Mouse (Mus musculus) hindbrain, embryonic 11.5 days (tissue): ENCODE measurements at regions not wholly inside any gene's neighbourhood (a gene's known extent, or its start where the extent isn't known, plus 50 kb on each side); places are given as distances from the start of the nearest gene placed in this dataset.

Source experiments
- ATAC-seq: fragments of 200-750 bp; cut with Nextera tagmentation; 2 replicates; pipeline ENCODE4 v1.8.0; 2017; ENCODE audit warnings: mild to moderate bottlenecking, moderate TSS enrichment, moderate library complexity; ENCODE audit not compliant: low FRiP score
- DNase-seq: peaks from one replicate; pipeline ENCODE4 v3.0.0-alpha.2; 2015; ENCODE audit warnings: low spot score
- H3K27ac ChIP-seq: fragments of 300-500 bp; sonication (generic); 2 replicates; pipeline ENCODE4 v1.5.1; 2014; ENCODE audit warnings: mild to moderate bottlenecking, low read depth, low read length
- H3K27me3 ChIP-seq: fragments of 300-500 bp; sonication (generic); 2 replicates; pipeline ENCODE4 v1.6.1; 2014; ENCODE audit warnings: mild to moderate bottlenecking, low read length, moderate library complexity, mixed read lengths; ENCODE audit not compliant: control insufficient read depth, insufficient read depth
- H3K36me3 ChIP-seq: fragments of 300-500 bp; sonication (generic); 2 replicates; pipeline ENCODE4 v1.6.1; 2014; ENCODE audit warnings: mild to moderate bottlenecking, low read length, moderate library complexity, mixed read lengths; ENCODE audit not compliant: control insufficient read depth, insufficient read depth
- H3K4me1 ChIP-seq: fragments of 300-500 bp; sonication (generic); replicated peaks from 2 replicates; pipeline ENCODE4 v1.6.1; 2014; ENCODE audit warnings: low read length, mixed read lengths; ENCODE audit not compliant: control insufficient read depth, insufficient read depth
- H3K4me2 ChIP-seq: fragments of 300-500 bp; sonication (generic); replicated peaks from 2 replicates; pipeline ENCODE4 v1.6.1; 2014; ENCODE audit warnings: mild to moderate bottlenecking, low read depth, low read length
- H3K4me3 ChIP-seq: fragments of 300-500 bp; sonication (generic); 2 replicates; pipeline ENCODE4 v1.5.1; 2014; ENCODE audit warnings: low read depth, low read length
- H3K9ac ChIP-seq: fragments of 300-500 bp; sonication (generic); 2 replicates; pipeline ENCODE4 v1.6.1; 2014; ENCODE audit warnings: low read depth, low read length
- H3K9me3 ChIP-seq: fragments of 300-500 bp; sonication (generic); 2 replicates; pipeline ENCODE4 v1.6.1; 2016; ENCODE audit warnings: low read length; ENCODE audit not compliant: control insufficient read depth
- WGBS: fragments of 180-500 bp; shearing (Covaris S2); extraction: QIAGEN DNeasy Blood & Tissue Kit; methylation state at CpG from one replicate; pipeline ENCODE4 v1.1.7; 2014; 5-methylcytosine and 5-hydroxymethylcytosine counted together

DNA sequence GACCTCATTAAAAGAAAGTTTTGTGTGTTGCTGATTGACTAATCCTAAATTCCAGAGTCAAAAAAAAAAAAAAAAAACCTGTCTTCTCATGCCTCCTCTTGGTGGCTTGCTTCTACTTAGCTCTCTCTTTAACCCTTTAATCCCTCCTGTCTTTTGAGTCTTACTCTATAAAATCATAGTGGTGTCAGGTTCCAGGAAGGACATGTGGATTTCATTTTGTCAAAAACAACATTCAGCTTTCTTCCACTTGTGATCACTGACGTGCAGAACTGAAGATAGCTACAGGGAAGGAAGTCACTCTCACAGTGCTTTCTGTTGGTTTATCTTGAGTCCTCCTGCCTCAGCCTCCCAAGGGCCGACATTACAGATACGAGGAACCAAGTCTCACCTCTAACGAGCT, 132.2 kb downstream of the Lca5 start:
- H3K36me3 ChIP-seq = no peaks in the 10 kb centered on the region
- no peak for ATAC-seq
- no peaks in the 10 kb centered on the region for H3K4me1 ChIP-seq
- no peaks in the 10 kb centered on the region for H3K27me3 ChIP-seq
- H3K4me2 ChIP-seq = no peak overlapping the region
- DNase-seq = no peak
- H3K9ac ChIP-seq = no peak overlapping the region
- no peak overlapping the region for H3K4me3 ChIP-seq
- H3K9me3 ChIP-seq = no peaks in the 10 kb centered on the region
- WGBS = 75% methylated on average over 4 of the region's 4 CpGs
- H3K27ac ChIP-seq = no peak overlapping the region

DNA sequence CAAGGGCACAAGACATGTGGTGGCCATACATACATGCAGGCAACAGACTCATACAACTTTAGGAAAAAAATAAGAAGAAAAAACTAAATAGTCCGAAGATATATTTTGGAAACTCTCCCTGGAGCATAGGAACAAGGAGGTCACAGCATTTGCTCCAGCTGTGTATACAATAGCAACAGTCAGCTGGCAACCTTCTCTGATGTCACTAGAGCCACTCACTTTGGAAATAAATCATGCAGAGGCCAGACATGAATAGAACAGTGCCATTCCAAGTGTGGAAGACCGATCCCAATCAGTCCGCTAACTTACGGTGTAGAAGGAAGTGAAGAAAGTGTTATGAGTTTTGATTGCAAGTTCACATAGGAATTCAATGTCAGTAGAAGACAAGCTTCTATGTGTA, 132.8 kb downstream of the Lca5 start:
- no peaks in the 10 kb centered on the region for H3K27me3 ChIP-seq
- H3K9ac ChIP-seq = no peak overlapping the region
- no peak overlapping the region for H3K4me3 ChIP-seq
- H3K4me1 ChIP-seq = no peaks in the 10 kb centered on the region
- H3K27ac ChIP-seq = no peak overlapping the region
- H3K9me3 ChIP-seq = no peaks in the 10 kb centered on the region
- 83% methylated on average over 4 of the region's 4 CpGs for WGBS
- DNase-seq = no peak
- no peaks in the 10 kb centered on the region for H3K36me3 ChIP-seq
- no peak for ATAC-seq
- H3K4me2 ChIP-seq = no peak overlapping the region

DNA sequence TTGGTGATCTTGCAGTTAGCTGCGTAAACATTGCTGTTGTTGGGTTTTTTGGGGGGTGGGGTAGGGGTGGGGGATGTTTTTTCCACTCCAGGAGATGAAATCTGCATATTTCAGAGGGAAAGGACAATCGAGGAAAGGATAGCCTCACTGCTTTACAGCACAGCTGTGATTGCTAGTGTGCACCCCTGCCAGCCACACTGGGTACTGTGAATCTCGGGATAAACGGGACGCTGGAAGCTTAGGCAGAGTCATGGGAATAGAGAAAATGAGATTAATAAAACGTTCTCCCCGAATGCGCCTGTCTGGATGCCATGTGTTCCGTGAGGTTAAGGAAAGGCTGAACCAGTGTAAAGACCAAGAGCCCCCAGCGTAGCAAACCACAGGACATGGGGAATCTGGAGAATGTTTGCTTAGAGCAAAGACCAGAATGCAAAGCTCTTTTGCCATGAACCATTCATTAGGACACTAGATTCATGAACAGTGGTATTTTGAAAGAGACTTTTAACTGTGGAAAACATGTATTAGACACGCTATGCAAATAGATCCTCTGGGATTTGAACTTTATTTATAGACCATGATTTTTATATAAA, 133.5 kb downstream of the Lca5 start:
- Histone ChIP-seq H3K27ac (no peak overlapping the region), H3K9ac (no peak overlapping the region), H3K4me3 (no peak overlapping the region), H3K9me3 (no peaks in the 10 kb centered on the region), H3K36me3 (no peaks in the 10 kb centered on the region), H3K4me1 (no peaks in the 10 kb centered on the region), H3K4me2 (no peak overlapping the region), H3K27me3 (no peaks in the 10 kb centered on the region)
- no peak for ATAC-seq
- 65% methylated on average over 11 of the region's 11 CpGs for WGBS
- DNase-seq = no peak

DNA sequence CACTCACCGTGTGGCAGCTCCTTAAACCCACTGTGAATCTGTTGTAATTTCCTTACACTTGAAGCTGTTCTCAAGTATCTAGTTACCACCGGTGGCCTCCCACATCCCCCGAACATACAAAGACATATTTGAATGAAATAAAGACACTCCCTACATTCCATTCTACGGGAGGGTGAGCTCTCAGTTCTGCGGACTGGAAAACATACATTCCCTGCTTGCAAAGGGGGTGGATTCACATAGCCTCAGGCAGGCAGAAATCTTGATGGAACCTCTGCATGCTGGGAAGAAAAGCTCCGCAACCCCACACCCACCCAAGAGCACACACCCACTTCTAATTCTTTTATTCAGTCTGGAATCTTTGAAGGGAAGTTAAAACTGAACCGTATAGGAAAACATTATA, 136.0 kb downstream of the Lca5 start:
- no peaks in the 10 kb centered on the region for H3K4me1 ChIP-seq
- H3K4me2 ChIP-seq = no peak overlapping the region
- H3K27me3 ChIP-seq = no peaks in the 10 kb centered on the region
- no peak overlapping the region for H3K9ac ChIP-seq
- no peak overlapping the region for H3K4me3 ChIP-seq
- no peaks in the 10 kb centered on the region for H3K9me3 ChIP-seq
- WGBS = 46% methylated on average over 7 of the region's 7 CpGs
- ATAC-seq (no peak; the same call in 1 of the 2 replicates), DNase-seq (no peak)
- H3K27ac ChIP-seq = no peak overlapping the region
- no peaks in the 10 kb centered on the region for H3K36me3 ChIP-seq

DNA sequence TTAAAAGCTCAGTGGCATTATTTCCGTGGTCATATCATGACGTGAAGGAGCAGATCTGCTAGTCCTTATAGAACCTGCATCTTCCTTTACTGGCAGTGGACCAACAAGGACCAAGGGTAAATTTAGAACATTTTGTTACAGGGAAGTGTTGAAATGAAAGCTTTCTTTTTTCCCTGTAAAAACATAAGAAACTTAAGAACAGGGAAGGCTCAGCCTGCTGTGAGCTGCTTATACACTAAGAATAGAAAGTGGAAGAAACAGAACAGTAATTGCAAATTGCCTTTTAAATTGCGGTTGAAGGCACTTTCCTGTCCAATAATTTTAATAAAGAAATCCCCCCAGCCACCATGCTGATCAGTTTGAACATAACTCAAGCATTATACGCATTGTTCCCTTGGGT, 140.4 kb downstream of the Lca5 start:
- no peak overlapping the region for H3K27ac ChIP-seq
- H3K36me3 ChIP-seq = no peaks in the 10 kb centered on the region
- H3K27me3 ChIP-seq = no peaks in the 10 kb centered on the region
- ATAC-seq = no peak
- no peak overlapping the region for H3K9ac ChIP-seq
- H3K4me2 ChIP-seq = no peak overlapping the region
- DNase-seq = no peak
- H3K4me3 ChIP-seq = no peak overlapping the region
- H3K9me3 ChIP-seq = no peaks in the 10 kb centered on the region
- 85% methylated on average over 4 of the region's 4 CpGs for WGBS
- no peaks in the 10 kb centered on the region for H3K4me1 ChIP-seq

DNA sequence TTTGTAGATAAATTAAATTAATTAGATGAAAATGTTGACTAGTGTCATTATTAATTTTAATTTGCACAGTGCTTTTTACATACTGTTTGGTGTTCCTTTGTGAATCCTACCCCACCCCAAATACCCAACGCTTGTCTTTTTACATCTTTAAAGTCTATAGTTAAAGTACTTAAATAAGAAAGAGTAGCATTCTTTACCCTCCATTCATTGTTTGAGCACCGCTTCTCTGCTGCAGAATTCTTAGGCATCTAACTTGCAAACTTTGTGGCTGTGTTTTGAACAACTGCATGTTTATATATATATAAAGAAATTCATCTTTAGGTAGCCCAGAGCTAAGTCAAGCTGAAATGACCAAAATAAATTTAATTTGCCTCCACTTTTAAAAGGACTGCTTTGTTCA, 140.9 kb downstream of the Lca5 start:
- Histone ChIP-seq H3K4me3 (no peak overlapping the region), H3K4me2 (no peak overlapping the region), H3K27me3 (no peaks in the 10 kb centered on the region), H3K4me1 (no peaks in the 10 kb centered on the region), H3K9me3 (no peaks in the 10 kb centered on the region), H3K9ac (no peak overlapping the region), H3K36me3 (no peaks in the 10 kb centered on the region), H3K27ac (no peak overlapping the region)
- WGBS = 57% methylated on average over 2 of the region's 2 CpGs
- ATAC-seq = no peak
- DNase-seq = no peak

DNA sequence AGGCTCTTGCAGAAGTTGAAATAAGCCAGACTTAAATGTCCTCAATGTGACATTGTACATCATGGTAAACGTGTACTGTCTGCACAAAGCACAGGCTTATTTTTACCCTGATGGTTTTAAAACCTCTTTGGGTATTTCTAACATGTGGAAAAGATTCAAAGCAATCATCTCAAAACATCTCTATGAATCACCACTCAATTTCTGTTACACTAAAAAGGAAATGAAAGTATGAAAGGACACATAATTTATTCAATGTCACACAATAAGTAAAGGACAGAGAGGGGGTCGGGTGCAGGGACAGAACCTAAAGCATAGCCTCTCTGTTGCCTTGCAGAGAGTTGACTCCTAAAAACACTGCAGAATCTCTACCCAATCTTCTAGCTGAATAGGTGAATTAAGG, 141.3 kb downstream of the Lca5 start:
- 64% methylated on average over 2 of the region's 2 CpGs for WGBS
- ATAC-seq = no peak

DNA sequence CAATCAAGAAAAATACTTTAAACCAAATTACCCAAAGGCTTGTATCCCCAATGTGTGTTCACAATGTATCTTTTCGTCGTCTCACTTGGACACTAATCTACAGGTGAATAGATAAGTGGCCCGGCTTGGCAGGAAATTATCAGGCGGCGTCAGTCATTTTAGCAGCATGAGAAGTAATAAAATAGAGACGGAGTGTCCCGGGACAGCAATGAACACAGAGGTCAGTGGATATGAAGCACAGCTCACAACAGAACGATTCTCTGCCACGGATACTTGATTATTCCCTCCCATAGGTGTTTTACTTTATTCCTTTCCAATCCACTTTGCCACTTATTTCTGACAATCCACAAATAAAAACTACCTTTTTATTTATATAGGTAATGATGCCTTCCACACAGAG, 145.5 kb downstream of the Lca5 start:
- Histone ChIP-seq H3K27ac (no peak overlapping the region), H3K4me2 (no peak overlapping the region), H3K36me3 (no peaks in the 10 kb centered on the region), H3K9me3 (no peaks in the 10 kb centered on the region), H3K9ac (no peak overlapping the region), H3K27me3 (no peaks in the 10 kb centered on the region), H3K4me1 (no peaks in the 10 kb centered on the region), H3K4me3 (no peak overlapping the region)
- DNase-seq (no peak), ATAC-seq (no peak)
- 90% methylated on average over 9 of the region's 9 CpGs for WGBS

More for the DNA sequence above, 141.3 kb downstream of the Lca5 start:
- H3K4me3 ChIP-seq = no peak overlapping the region
- no peaks in the 10 kb centered on the region for H3K36me3 ChIP-seq
- H3K9ac ChIP-seq = no peak overlapping the region
- no peak overlapping the region for H3K27ac ChIP-seq
- H3K9me3 ChIP-seq = no peaks in the 10 kb centered on the region
- no peak for DNase-seq
- H3K4me1 ChIP-seq = no peaks in the 10 kb centered on the region
- no peak overlapping the region for H3K4me2 ChIP-seq
- no peaks in the 10 kb centered on the region for H3K27me3 ChIP-seq

DNA sequence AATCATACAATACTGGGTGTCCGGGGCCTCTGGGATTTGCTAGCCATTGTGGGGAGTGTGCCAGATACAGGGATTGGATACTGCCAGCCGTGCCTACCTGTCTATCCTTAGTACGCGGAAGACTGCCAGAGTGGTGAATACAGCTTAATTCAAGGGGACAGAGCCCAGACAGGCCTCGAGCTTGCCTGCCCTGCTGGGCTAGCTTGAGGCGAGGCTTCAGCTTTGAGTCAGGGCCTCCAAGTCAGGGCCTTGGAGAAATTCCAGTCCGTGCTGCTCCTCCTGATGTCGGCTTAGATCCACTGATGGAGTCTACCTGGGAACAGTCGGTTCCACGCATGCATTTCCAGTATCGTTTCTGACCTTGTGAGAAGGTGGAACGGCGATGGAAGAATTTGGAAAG, 146.5 kb downstream of the Lca5 start:
- Histone ChIP-seq H3K4me1 (no peaks in the 10 kb centered on the region), H3K36me3 (no peaks in the 10 kb centered on the region), H3K9me3 (no peaks in the 10 kb centered on the region), H3K9ac (no peak overlapping the region), H3K4me2 (no peak overlapping the region), H3K4me3 (no peak overlapping the region), H3K27ac (no peak overlapping the region), H3K27me3 (no peaks in the 10 kb centered on the region)
- 88% methylated on average over 13 of the region's 13 CpGs for WGBS
- ATAC-seq (no peak), DNase-seq (no peak)
